Mouse (Mus musculus) lung, embryonic 15.5 days (tissue): Measurements from ENCODE around the gene Wapl. TPM values are rescaled to one million over a fixed set of nuclear protein-coding genes. Genes with fewer than 3 reads are reported as not detected.
A peak's percentile ranks its signal among the peaks of the same experiment; 100 is the strongest.

Experiments used
- ATAC-seq: fragments of 200-750 bp; cut with Nextera tagmentation; 2 replicates; pipeline ENCODE4 v1.8.0; 2017; ENCODE audit warnings: moderate number of reproducible peaks, borderline replicate concordance; ENCODE audit not compliant: low FRiP score, low TSS enrichment; ENCODE audit errors: extremely low read depth
- H3K27ac ChIP-seq: fragments of 300-500 bp; sonication (generic); 2 replicates; pipeline ENCODE4 v1.5.1; 2015; ENCODE audit warnings: moderate library complexity, mild to moderate bottlenecking, inconsistent platforms
- H3K27me3 ChIP-seq: fragments of 300-500 bp; sonication (generic); 2 replicates; pipeline ENCODE4 v1.6.1; 2015; ENCODE audit warnings: inconsistent platforms
- H3K36me3 ChIP-seq: fragments of 300-500 bp; sonication (generic); 2 replicates; pipeline ENCODE4 v1.6.1; 2015; ENCODE audit warnings: inconsistent platforms
- H3K4me1 ChIP-seq: fragments of 300-500 bp; sonication (generic); 2 replicates; pipeline ENCODE4 v1.6.1; 2015; ENCODE audit warnings: inconsistent platforms
- H3K4me2 ChIP-seq: fragments of 300-500 bp; sonication (generic); 2 replicates; pipeline ENCODE4 v1.6.1; 2015; ENCODE audit warnings: inconsistent platforms, mild to moderate bottlenecking, moderate library complexity
- H3K4me3 ChIP-seq: fragments of 300-500 bp; sonication (generic); 2 replicates; pipeline ENCODE4 v1.5.1; 2015; ENCODE audit warnings: mild to moderate bottlenecking, inconsistent platforms
- H3K9ac ChIP-seq: fragments of 300-500 bp; sonication (generic); 2 replicates; pipeline ENCODE4 v1.6.1; 2015; ENCODE audit warnings: inconsistent platforms
- H3K9me3 ChIP-seq: fragments of 300-500 bp; sonication (generic); 2 replicates; pipeline ENCODE4 v1.6.1; 2016; ENCODE audit warnings: inconsistent platforms
- WGBS: fragments of 180-500 bp; shearing (Covaris S2); methylation state at CpG from one replicate; pipeline ENCODE4 v1.1.7; 2015; 5-methylcytosine and 5-hydroxymethylcytosine counted together
- polyA plus RNA-seq: library from polyadenylated mRNA; unstranded; fragments of >200 nt; fragmentation: Nextera tagmentation; extraction: Ambion mirVana; gene quantifications from 2 replicates; pipeline ENCODE4 v1.2.1, GENCODE M21; 2015

Wapl gene
- polyA plus RNA-seq, 1 experiment from 2014 or later = 25.7 TPM

DNA sequence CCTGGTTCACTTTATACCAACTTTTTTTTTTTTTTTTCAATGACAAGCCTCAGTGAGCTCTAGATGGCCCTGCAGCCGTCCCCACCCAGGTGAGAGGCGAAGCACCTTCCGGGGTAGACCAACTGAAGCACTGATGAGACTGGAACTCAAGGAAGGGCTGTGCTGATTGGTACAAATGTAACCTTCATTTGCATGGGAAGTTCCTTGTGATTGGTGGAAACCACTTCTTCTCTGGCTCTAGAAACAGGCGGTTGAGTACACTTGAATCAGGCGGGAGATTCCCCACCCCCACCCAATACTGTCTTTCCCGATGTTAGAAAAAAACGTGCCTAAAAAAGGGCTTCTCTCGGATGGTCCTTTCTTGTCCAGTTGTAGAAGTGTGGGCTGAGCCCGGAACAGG is 91.2 kb downstream of the Wapl start:
- ATAC-seq = no peak
- peaks cover 13% of the 10 kb centered on the region for H3K4me1 ChIP-seq
- WGBS = 72% methylated on average over 9 of the region's 9 CpGs
- H3K9me3 ChIP-seq = no peaks in the 10 kb centered on the region
- no peaks in the 10 kb centered on the region for H3K36me3 ChIP-seq
- no peak overlapping the region for H3K4me2 ChIP-seq
- no peak overlapping the region for H3K9ac ChIP-seq
- peaks cover 9% of the 10 kb centered on the region for H3K27me3 ChIP-seq
- H3K27ac ChIP-seq = no peak overlapping the region
- H3K4me3 ChIP-seq = no peak overlapping the region

DNA sequence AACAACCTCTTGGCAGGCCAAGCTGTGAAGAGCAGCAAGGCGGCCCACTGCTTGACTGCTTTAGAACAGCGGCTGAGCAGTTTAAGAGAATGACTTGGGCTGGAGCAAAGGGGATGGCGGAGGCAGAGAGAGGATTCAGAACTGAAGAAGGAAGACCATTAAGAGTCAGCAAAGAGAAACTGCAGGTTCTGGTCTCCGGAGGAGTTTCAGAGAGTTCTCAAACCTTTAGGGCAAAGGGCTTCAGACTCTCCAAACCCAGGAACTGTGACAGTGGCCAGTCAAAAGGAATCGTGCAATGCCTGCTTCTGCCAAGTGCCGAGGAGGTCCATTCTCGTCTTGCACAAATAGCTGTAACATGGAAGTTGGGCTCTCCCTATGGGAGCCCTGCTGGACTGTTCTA is 91.7 kb downstream of the Wapl start:
- WGBS = 88% methylated on average over 7 of the region's 7 CpGs
- H3K4me2 ChIP-seq = no peak overlapping the region
- no peak overlapping the region for H3K27ac ChIP-seq
- no peaks in the 10 kb centered on the region for H3K9me3 ChIP-seq
- H3K36me3 ChIP-seq = no peaks in the 10 kb centered on the region
- peaks cover 13% of the 10 kb centered on the region for H3K4me1 ChIP-seq
- H3K4me3 ChIP-seq = no peak overlapping the region
- no peak overlapping the region for H3K9ac ChIP-seq
- peaks cover 13% of the 10 kb centered on the region for H3K27me3 ChIP-seq
- no peak for ATAC-seq

DNA sequence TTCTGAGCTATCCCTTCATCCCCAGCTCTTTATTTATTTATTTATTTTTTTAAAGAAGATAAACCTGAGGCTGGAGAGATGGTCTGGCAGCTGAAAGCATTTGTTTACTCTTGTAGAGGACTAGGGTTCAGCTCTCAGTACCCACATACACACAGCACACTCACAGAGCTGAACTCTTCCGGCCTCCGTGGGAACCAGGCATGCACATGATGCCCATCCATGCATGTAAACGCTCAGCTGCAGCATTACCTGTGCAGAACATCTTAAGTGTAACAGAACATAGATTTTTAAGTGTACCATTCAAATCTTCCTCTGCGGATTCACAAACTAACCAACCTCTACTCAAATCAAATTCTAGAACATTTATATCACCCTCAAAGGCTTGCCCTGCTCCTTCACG is 92.5 kb downstream of the Wapl start:
- H3K4me1 ChIP-seq = peaks cover 13% of the 10 kb centered on the region

DNA sequence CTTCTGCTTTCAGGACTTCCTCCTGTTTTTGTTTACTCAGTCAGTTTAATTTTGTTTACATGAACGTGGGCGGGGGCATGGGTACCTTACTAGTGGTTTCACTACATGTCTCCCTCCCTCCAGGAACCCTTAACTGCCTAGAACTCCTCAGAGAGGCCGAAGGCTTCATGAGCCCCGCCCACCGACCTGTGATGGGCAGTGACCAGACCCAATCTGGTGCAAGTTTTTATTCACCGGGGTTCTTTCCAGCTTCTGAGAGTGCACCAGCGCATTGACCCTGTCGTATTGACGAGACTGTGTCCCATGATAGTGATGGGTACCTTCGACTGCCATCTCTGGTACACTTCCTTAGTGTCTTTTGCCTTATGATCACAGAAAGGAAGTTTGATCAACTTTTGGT is 94.6 kb downstream of the Wapl start:
- peaks cover 13% of the 10 kb centered on the region for H3K4me1 ChIP-seq
- WGBS = 1% methylated on average over 10 of the region's 10 CpGs
- peak overlapping the region; percentile 95 for H3K4me2 ChIP-seq
- H3K9ac ChIP-seq = no peak overlapping the region
- no peaks in the 10 kb centered on the region for H3K36me3 ChIP-seq
- peak; percentile 53; the same call in 1 of the 2 replicates for ATAC-seq
- H3K27ac ChIP-seq = no peak overlapping the region
- H3K27me3 ChIP-seq = peaks cover 21% of the 10 kb centered on the region
- H3K9me3 ChIP-seq = no peaks in the 10 kb centered on the region
- peak overlapping the region; percentile 40 for H3K4me3 ChIP-seq

More for the DNA sequence above, 92.5 kb downstream of the Wapl start:
- H3K27me3 ChIP-seq = peaks cover 15% of the 10 kb centered on the region
- H3K4me2 ChIP-seq = no peak overlapping the region
- no peak overlapping the region for H3K9ac ChIP-seq
- WGBS = 89% methylated on average over 5 of the region's 5 CpGs
- H3K9me3 ChIP-seq = no peaks in the 10 kb centered on the region
- no peak for ATAC-seq
- H3K27ac ChIP-seq = no peak overlapping the region
- H3K36me3 ChIP-seq = no peaks in the 10 kb centered on the region
- no peak overlapping the region for H3K4me3 ChIP-seq

DNA sequence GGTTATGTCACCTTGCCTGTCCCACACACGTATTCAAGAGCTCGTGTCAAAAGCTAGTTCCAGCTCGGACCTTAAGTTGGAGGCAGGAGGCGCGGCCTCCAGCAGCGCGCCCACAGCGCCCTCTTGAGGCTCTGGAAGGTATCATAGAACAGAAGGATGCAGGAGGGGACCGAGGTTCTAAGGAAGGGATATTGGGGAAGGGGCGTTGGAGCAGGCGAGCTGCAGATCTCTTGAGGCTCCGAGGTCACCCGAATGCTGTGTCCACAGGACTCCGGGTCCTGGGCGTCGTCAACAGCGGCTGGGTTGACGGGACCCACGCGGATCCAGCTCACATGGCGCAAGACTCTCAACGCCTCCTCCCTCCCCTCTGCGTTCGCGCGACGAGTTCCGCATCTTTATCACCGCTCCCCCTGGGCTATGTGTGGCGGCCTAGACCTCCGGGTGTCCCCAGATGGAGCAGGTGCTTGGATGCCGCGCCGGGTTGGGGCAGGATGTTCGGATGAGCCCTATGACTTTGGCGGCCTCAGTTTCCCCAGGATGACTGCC is 95.4 kb downstream of the Wapl start:
- peaks cover 21% of the 10 kb centered on the region for H3K27me3 ChIP-seq
- H3K4me3 ChIP-seq = peak overlapping the region; percentile 40
- no peaks in the 10 kb centered on the region for H3K9me3 ChIP-seq
- peak overlapping the region; percentile 35 for H3K9ac ChIP-seq
- H3K27ac ChIP-seq = no peak overlapping the region
- H3K36me3 ChIP-seq = no peaks in the 10 kb centered on the region
- peak; percentile 43; the same call in 1 of the 2 replicates for ATAC-seq
- H3K4me1 ChIP-seq = peaks cover 13% of the 10 kb centered on the region
- under 1% methylated on average over 36 of the region's 36 CpGs for WGBS
- H3K4me2 ChIP-seq = peak overlapping the region; percentile 95

DNA sequence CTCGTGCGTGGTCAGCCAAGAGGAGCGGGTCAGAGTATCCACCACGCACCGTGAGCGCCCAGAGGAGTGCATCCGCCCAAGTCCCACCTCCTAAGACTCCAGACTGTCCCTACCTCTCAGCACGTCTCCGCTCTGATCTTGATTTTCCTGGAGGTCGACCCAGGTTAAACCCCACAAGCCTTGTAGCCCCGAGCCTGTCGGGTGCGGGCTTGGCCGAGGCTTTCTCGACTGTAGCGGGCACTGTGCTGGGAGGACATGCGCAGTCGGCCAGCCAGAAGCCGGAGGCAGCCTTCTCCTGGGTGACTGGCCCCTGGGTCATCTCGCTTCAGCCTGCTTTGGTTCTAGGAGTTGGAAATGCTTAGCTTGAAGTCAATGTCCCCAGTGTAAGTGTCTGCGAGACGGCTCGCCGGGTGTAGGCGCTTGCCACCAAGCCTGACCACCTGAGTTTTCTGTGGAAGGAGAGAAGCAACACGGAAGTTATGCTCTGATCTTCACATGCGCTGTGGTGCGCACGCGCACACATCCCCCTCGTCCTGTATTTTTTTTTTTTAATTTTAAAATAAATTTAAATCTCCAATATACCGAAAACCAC is 95.9 kb downstream of the Wapl start:
- no peaks in the 10 kb centered on the region for H3K36me3 ChIP-seq
- peaks cover 13% of the 10 kb centered on the region for H3K4me1 ChIP-seq
- H3K4me3 ChIP-seq = peak overlapping the region; percentile 40
- peak overlapping the region; percentile 95 for H3K4me2 ChIP-seq
- no peaks in the 10 kb centered on the region for H3K9me3 ChIP-seq
- peak overlapping the region; percentile 35 for H3K9ac ChIP-seq
- WGBS = 15% methylated on average over 32 of the region's 32 CpGs
- peak; percentile 39 for ATAC-seq
- no peak overlapping the region for H3K27ac ChIP-seq
- H3K27me3 ChIP-seq = peaks cover 21% of the 10 kb centered on the region

DNA sequence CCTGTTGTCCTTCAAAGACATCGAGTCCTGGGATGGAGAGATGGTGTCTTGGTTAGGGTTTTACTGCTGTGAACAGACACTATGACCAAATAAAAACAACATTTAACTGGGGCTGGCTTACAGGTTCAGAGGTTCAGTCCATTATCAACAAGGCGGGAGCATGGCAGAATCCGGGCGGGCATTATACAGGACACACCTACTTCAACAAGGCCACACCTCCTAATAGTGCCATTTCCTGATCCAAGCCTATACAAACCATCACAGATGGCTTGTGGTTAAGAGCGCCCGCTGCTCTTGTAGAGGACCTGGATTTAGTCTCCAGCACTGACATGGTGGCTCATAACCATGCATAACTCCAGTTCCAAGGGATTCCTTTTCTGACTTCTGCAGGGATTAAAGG is 96.7 kb downstream of the Wapl start:
- Histone ChIP-seq H3K27ac (no peak overlapping the region), H3K4me1 (peaks cover 13% of the 10 kb centered on the region), H3K9ac (no peak overlapping the region), H3K9me3 (no peaks in the 10 kb centered on the region), H3K4me2 (no peak overlapping the region), H3K27me3 (peaks cover 21% of the 10 kb centered on the region), H3K4me3 (no peak overlapping the region), H3K36me3 (no peaks in the 10 kb centered on the region)
- no peak for ATAC-seq
- 82% methylated on average over 6 of the region's 6 CpGs for WGBS

DNA sequence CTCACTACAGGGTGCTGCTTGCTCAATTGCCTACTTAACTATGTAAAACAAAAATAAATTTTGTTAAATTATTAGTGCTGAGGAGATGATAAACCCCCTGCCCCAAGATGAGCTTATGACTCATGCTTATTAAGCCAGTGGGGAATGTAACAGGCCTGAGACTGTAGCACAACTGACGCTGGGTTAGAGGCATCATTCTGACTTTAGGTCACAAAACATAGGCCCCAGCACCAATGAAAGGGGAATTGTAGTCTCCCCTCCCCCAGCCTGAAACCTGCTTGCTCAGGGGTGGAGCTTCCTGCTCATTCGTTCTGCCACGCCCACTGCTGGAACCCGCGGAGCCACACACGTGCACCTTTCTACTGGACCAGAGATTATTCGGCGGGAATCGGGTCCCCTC is 97.9 kb downstream of the Wapl start:
- Histone ChIP-seq H3K36me3 (no peaks in the 10 kb centered on the region), H3K27me3 (peaks cover 21% of the 10 kb centered on the region), H3K4me3 (no peak overlapping the region), H3K9me3 (no peaks in the 10 kb centered on the region), H3K9ac (no peak overlapping the region), H3K4me1 (peaks cover 13% of the 10 kb centered on the region), H3K4me2 (no peak overlapping the region), H3K27ac (no peak overlapping the region)
- ATAC-seq = no peak
- 35% methylated on average over 9 of the region's 9 CpGs for WGBS

DNA sequence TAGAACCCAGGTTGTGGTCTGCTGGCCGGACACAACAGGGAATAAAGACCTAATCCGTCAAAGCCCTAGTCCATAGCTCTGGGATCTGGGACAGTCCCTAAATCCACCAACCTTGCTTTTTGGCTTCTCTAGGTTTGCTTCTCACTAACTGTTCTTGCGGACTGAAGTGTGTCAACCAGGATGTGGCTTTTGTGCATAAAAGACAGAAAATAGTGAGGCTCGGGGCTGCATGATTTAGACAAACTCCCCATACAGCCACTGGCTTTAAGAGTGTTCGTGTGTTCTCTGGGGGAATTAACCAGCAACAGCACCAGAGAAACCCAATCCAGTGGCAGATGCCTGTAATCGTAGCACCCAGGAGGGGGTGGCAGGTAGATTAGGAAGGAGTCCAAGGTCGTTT is 98.4 kb downstream of the Wapl start:
- no peak for ATAC-seq
- WGBS = 55% methylated on average over 7 of the region's 7 CpGs
- H3K27ac ChIP-seq = no peak overlapping the region
- H3K9ac ChIP-seq = no peak overlapping the region
- no peaks in the 10 kb centered on the region for H3K36me3 ChIP-seq
- no peak overlapping the region for H3K4me2 ChIP-seq
- H3K4me3 ChIP-seq = no peak overlapping the region
- peaks cover 21% of the 10 kb centered on the region for H3K27me3 ChIP-seq
- peaks cover 13% of the 10 kb centered on the region for H3K4me1 ChIP-seq
- no peaks in the 10 kb centered on the region for H3K9me3 ChIP-seq

DNA sequence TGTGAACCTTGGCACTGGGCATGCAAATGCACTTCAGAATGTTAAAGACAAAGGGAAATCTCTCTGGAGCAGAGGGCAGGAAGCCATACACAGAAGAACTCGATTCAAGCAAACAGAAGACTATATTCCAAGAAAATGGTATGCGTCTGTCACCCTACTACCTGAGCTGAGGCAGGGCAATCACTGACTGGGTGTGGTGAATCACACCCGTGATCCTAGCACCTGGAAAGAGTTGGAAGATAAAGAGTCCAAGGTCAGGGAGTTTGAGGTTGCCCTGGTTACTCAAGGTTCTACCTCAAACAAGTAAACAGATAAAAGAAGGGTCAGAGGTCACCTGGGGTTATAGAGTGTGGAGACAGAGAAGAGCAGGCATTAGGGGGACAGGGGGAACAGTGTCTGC is 100.0 kb downstream of the Wapl start:
- Histone ChIP-seq H3K4me1 (peaks cover 8% of the 10 kb centered on the region), H3K9ac (no peak overlapping the region), H3K4me3 (no peak overlapping the region), H3K36me3 (no peaks in the 10 kb centered on the region), H3K27me3 (peaks cover 21% of the 10 kb centered on the region), H3K27ac (no peak overlapping the region), H3K9me3 (no peaks in the 10 kb centered on the region), H3K4me2 (no peak overlapping the region)
- no peak for ATAC-seq
- 56% methylated on average over 3 of the region's 3 CpGs for WGBS

DNA sequence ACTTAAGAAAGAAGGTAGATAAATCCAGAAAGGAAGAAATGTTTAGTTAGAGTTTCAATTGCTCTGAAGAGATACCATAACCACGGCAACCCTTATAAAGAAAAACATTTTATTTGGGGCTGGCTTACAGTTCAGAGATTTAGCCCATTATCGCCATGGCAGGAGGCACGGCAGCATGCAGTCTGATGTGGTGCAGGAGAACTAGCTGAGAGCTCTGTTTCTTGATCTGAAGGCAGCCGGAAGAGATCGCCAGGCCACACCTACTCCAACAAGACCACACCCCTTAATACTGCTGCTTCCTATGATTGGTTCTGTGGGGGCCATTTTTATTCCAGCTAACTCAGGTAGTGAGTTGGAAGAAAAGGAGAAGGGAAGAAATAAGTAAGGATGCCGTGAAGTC is 100.5 kb downstream of the Wapl start:
- 76% methylated on average over 6 of the region's 6 CpGs for WGBS
- no peak for ATAC-seq
- Histone ChIP-seq H3K9me3 (no peaks in the 10 kb centered on the region), H3K9ac (no peak overlapping the region), H3K36me3 (no peaks in the 10 kb centered on the region), H3K4me2 (no peak overlapping the region), H3K27me3 (peaks cover 19% of the 10 kb centered on the region), H3K4me3 (no peak overlapping the region), H3K4me1 (peaks cover 3% of the 10 kb centered on the region), H3K27ac (no peak overlapping the region)

DNA sequence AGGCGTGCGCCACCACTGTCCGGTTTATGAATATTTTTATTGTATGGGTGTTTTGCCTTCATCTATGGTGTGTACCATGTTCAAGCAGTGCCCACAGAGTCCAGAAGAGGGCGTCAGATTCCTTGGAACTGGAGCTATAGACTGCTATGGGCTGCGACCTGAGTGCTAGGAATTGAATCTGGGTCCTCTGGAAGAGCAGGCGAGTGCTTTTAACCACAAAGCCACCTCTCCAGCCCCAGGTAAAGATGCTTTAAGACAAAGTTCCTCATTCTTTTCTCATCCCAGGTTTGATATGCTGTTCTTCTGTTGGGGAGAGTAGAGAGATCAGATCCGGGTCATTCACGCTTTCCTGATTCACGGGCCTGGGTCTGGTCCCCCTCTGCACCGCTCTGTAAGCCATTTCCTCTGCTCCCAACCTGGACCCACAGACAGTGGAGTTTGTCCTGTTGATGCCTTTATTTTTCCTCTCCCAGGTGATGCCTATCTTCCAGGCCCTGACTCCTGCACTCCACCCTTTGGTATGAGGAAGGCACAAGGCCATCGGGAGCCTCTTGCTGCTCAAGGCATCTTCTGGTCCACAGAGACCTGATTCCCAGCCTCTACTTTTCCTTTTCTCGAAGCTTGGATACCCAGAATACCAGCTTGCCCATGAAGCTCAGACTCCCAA is 103.1 kb downstream of the Wapl start:
- Histone ChIP-seq H3K36me3 (no peaks in the 10 kb centered on the region), H3K4me3 (no peak overlapping the region), H3K9me3 (no peaks in the 10 kb centered on the region), H3K4me2 (no peak overlapping the region), H3K9ac (no peak overlapping the region), H3K27me3 (peaks cover 6% of the 10 kb centered on the region; the same call in 1 of the 2 replicates), H3K27ac (no peak overlapping the region), H3K4me1 (no peaks in the 10 kb centered on the region)
- WGBS = 82% methylated on average over 12 of the region's 12 CpGs
- ATAC-seq = no peak
